Mouse (Mus musculus) bone marrow macrophage, adult 2 months (primary cell): ENCODE results near the gene Gm20388.

Experiments
- CTCF ChIP-seq: IDR thresholded peaks from 2 replicates; pipeline ENCODE4 v1.5.1; 2012; ENCODE audit warnings: low read depth, mild to moderate bottlenecking, low read length, moderate library complexity
- POLR2A ChIP-seq: IDR thresholded peaks from 2 replicates; pipeline ENCODE4 v1.6.1; 2012; ENCODE audit warnings: mild to moderate bottlenecking, low read depth, low read length, borderline replicate concordance

DNA sequence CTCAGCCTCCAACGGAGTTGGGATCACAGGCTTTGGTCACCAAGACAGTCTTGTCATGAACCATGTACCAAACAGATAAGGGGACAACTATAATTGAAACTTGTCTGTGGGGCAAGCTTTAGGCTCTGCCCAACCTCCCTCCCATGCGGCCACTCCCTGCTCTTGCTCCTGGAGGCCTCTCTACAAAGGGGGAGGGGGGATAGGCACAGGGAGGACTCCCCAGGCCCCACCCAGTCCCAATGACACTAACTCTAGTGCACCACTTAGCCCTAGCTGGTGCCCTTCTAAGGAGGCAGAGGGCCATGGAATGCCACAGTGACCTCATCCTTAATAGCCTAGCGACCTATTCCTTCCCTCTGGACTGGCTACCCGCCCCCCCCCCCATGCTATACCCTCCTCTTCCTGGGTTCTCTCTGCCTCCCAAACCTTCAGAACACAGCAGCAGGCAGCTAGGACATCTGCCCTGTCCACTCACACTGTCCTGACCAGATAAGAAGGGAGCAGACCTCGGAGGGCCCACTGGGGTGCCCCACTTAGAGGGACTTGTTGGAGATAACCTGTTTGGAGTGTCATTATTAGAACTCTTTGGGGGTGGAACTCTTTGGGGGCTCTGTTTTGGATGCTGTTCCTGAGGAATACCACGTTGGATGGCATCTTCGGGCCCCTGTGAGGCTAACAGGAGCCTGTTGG, 2635.6 kb downstream of the Gm20388 start:
- TF ChIP-seq POLR2A, result no peak
- TF ChIP-seq CTCF, result no peak
